Mouse (Mus musculus) embryonic facial prominence, embryonic 12.5 days (tissue): ENCODE measurements around the gene Cemip. TPM values are rescaled to one million over a fixed set of nuclear protein-coding genes. Genes with fewer than 3 reads are reported as not detected.

Source experiments
- ATAC-seq: fragments of 200-750 bp; cut with Nextera tagmentation; 2 replicates; pipeline ENCODE4 v1.8.0; 2017; ENCODE audit not compliant: insufficient number of reproducible peaks, insufficient read depth, low FRiP score, low TSS enrichment
- H3K27ac ChIP-seq: fragments of 300-500 bp; sonication (generic); 2 replicates; pipeline ENCODE4 v1.5.1; 2016; ENCODE audit warnings: mild to moderate bottlenecking
- H3K27me3 ChIP-seq: fragments of 300-500 bp; sonication (generic); 2 replicates; pipeline ENCODE4 v1.6.1; 2016; ENCODE audit warnings: mild to moderate bottlenecking, moderate library complexity
- H3K36me3 ChIP-seq: fragments of 300-500 bp; sonication (generic); 2 replicates; pipeline ENCODE4 v1.6.1; 2016; ENCODE audit warnings: mild to moderate bottlenecking
- H3K4me1 ChIP-seq: fragments of 300-500 bp; sonication (generic); 2 replicates; pipeline ENCODE4 v1.6.1; 2016
- H3K4me2 ChIP-seq: fragments of 300-500 bp; sonication (generic); replicated peaks from 2 replicates; pipeline ENCODE4 v1.6.1; 2016; ENCODE audit warnings: mild to moderate bottlenecking, moderate library complexity
- H3K4me3 ChIP-seq: fragments of 300-500 bp; sonication (generic); 2 replicates; pipeline ENCODE4 v1.5.1; 2016; ENCODE audit warnings: mild to moderate bottlenecking
- H3K9ac ChIP-seq: fragments of 300-500 bp; sonication (generic); 2 replicates; pipeline ENCODE4 v1.6.1; 2016; ENCODE audit warnings: mild to moderate bottlenecking, moderate library complexity
- H3K9me3 ChIP-seq: fragments of 300-500 bp; sonication (generic); 2 replicates; pipeline ENCODE4 v1.6.1; 2016; ENCODE audit warnings: mild to moderate bottlenecking, moderate library complexity
- WGBS: fragments of 180-500 bp; shearing (Covaris S2); methylation state at CpG from one replicate; pipeline ENCODE4 v1.1.7; 2016; 5-methylcytosine and 5-hydroxymethylcytosine counted together
- polyA plus RNA-seq: library from polyadenylated mRNA; unstranded; fragments of >200 nt; fragmentation: Nextera tagmentation; extraction: Ambion mirVana; gene quantifications from 2 replicates; pipeline ENCODE4 v1.2.1, GENCODE M21; 2016

Gene Cemip
- polyA plus RNA-seq, 1 experiment from 2014 or later, result 1.0 TPM

DNA sequence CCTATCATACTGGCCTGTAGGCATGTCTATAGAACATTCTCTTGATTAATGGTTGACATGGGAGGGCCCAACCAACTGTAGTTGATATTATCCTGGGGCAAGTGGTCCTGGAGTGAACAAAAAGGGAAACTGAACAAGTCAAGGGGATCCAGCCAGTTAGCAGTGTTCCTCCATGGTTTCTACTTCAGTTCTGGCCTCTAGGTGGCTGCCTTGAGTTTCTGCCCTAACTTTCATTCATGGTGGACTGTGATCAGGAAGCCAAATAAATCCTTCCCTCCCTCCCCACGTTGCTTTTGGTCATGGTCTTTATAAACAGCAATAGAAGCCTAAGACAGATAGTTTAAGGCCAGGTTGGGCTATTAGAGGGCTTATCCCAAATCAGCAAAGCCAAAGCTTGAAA lies 3.5 kb upstream of the Cemip start:
- Histone ChIP-seq H3K27me3 (peaks cover 35% of the 10 kb centered on the region), H3K9me3 (no peaks in the 10 kb centered on the region), H3K36me3 (no peaks in the 10 kb centered on the region), H3K9ac (no peak overlapping the region), H3K4me1 (peaks cover 15% of the 10 kb centered on the region), H3K4me3 (no peak overlapping the region), H3K27ac (no peak overlapping the region), H3K4me2 (no peak overlapping the region)
- no peak for ATAC-seq
- WGBS, result 4% methylated on average over 1 of the region's 1 CpGs

DNA sequence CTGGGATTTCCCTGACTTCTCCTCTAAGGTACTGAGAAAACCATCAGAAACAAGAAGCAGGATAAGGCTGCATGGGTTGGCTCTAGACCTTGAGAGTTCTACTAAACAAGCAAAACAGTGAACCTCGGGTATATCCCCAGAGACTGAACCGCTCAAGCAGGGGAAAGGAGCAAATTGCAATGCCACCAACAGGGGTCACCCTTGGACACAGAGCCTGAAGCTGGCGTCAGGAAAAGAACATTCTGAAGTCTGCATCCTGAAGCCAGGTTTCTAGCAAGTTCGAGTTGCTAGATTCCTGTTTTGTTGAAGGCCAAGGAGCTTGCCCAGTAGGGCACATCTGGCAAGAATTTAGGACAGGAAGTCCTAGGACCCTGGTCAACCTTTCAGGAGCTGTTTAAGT lies 2.7 kb upstream of the Cemip start:
- H3K27ac ChIP-seq, result no peak overlapping the region
- H3K4me3 ChIP-seq, result no peak overlapping the region
- H3K9ac ChIP-seq, result no peak overlapping the region
- H3K4me2 ChIP-seq, result no peak overlapping the region
- ATAC-seq, result no peak
- H3K4me1 ChIP-seq, result peaks cover 15% of the 10 kb centered on the region
- peaks cover 36% of the 10 kb centered on the region for H3K27me3 ChIP-seq
- no peaks in the 10 kb centered on the region for H3K9me3 ChIP-seq
- WGBS, result 11% methylated on average over 4 of the region's 4 CpGs
- no peaks in the 10 kb centered on the region for H3K36me3 ChIP-seq

DNA sequence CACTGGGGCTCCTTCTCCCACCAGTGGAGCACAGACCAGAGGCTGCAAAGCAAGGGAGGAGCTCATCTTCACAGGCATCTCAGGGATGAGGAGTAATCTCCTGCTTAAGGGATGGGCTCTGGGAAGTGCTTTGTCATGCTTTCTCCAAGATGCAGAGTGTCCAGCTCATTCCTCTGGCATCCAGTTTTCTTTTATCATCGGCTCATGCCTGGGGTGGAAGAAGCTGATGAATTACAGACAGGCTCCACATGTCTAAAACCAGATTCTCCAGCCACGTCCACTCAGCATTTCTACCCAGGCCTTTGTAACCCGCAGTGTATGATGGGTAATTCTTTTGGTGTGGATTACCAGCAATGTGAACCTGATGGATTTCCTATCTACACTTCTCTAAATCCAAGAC lies 1.9 kb upstream of the Cemip start:
- H3K9me3 ChIP-seq, result no peaks in the 10 kb centered on the region
- H3K4me3 ChIP-seq, result no peak overlapping the region
- no peak overlapping the region for H3K4me2 ChIP-seq
- WGBS, result 73% methylated on average over 3 of the region's 3 CpGs
- no peak overlapping the region for H3K27ac ChIP-seq
- peaks cover 36% of the 10 kb centered on the region for H3K27me3 ChIP-seq
- no peak for ATAC-seq
- H3K4me1 ChIP-seq, result peaks cover 15% of the 10 kb centered on the region
- H3K9ac ChIP-seq, result no peak overlapping the region
- H3K36me3 ChIP-seq, result no peaks in the 10 kb centered on the region

DNA sequence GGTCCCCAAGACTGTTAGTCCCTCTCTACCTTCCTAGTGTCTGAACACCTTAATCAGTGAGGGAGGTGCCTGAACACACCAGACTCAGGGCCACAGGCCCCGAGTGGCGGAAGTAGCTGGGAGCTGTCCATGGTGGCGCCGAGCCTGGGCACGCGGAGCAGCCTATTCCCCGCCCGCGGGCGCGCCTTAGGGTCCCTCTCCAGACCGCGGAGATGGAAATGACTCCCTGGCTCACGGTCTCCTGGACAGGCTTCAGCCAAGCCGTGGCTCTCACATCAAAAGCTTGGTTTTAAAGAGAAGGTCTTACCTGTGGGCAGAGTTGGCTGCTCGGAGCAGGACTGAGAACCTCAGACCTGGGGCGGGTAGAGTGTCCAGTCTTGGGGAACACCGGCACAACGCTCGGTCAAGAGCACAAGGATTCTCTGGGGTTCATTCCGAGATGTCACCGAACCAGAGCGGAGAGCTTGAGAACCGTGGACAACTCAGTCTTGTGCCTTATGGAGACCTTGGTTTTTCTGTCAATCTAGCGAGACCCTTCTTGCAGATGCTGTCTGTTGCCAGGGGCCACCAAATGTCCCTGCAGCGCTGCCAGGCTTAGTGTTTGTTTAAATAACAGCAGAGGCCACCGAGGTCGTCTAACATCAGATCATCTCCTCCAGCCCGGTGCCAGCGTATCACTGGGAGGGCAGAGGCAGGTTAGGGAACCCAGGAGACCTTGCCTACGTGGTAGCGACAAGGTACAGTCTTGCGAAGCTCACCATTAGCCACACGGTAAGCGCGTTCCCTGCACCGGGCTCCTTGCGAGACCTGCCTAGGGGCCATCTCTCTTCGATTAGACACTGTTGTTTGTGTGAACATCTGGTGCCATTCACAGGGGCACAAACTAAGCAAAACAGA lies 1.0 kb downstream of the Cemip start:
- peak; percentile 49; the same call in 1 of the 2 replicates for ATAC-seq
- H3K9me3 ChIP-seq, result no peaks in the 10 kb centered on the region
- H3K4me1 ChIP-seq, result peaks cover 15% of the 10 kb centered on the region
- peak overlapping the region; percentile 85 for H3K4me2 ChIP-seq
- H3K9ac ChIP-seq, result no peak overlapping the region
- 4% methylated on average over 39 of the region's 39 CpGs for WGBS
- peaks cover 36% of the 10 kb centered on the region for H3K27me3 ChIP-seq
- H3K4me3 ChIP-seq, result peak overlapping the region; percentile 43
- H3K36me3 ChIP-seq, result no peaks in the 10 kb centered on the region
- H3K27ac ChIP-seq, result no peak overlapping the region

DNA sequence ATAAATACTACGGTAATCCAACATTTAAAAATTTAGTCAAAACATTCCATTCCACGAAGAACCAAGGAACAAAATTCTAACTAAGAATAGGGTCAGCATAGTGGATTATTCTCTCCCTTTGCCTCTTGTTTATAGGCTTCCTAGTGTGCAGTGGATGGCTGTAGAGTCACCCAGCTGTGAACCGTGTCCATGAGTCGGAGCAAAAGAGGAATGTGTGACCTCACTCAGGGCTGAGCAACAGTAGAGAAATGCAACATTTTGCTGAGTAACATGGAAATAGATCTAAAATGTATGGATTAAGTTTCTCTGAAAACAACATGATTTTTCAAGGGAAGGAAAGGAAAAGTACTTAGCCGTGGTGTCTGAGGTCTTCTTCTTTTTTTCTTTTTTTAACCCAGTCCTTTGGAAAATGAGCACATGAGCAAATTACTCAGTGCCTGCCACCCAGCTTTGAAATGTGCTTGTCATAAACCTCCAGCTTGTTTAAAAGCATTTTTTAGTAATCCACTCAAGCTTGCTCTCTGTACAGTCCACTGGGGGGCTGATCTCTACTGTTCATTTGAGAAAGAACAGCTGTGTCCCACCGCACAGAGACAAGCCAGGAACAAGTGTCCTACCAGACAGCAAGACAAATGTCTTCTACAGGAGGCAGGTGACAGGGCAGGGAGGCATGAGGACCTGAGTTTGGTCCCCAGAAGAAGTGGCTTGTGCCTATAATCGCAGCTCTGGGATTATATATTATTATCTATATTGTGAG lies 8.9 kb downstream of the Cemip start:
- no peak for ATAC-seq
- H3K27me3 ChIP-seq, result no peaks in the 10 kb centered on the region
- no peak overlapping the region for H3K9ac ChIP-seq
- no peak overlapping the region for H3K4me2 ChIP-seq
- no peak overlapping the region for H3K4me3 ChIP-seq
- H3K9me3 ChIP-seq, result no peaks in the 10 kb centered on the region
- no peak overlapping the region for H3K27ac ChIP-seq
- H3K36me3 ChIP-seq, result no peaks in the 10 kb centered on the region
- 66% methylated on average over 7 of the region's 7 CpGs for WGBS
- H3K4me1 ChIP-seq, result no peaks in the 10 kb centered on the region

DNA sequence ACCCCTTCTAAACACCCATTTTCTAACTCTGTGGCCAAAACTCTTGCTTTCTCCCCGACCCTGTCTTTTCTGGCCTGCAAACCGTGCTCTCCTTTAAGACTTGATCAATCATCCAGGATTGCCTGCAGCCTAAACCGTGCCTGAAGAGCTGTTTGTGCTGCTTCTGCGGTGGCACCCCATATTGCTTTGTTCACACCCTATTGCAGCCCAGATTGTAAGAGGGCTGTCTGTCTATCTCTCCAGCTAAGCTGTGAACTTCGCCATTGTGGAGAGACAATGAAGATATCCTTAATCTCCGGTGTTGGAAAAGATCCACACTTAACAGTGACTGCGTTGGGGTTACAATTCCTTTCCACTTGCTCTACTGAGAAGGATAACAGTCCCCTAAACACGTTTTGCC lies 12.0 kb downstream of the Cemip start:
- Histone ChIP-seq H3K27ac (no peak overlapping the region), H3K4me3 (no peak overlapping the region), H3K36me3 (no peaks in the 10 kb centered on the region), H3K4me2 (no peak overlapping the region), H3K4me1 (no peaks in the 10 kb centered on the region), H3K9ac (no peak overlapping the region), H3K9me3 (no peaks in the 10 kb centered on the region), H3K27me3 (no peaks in the 10 kb centered on the region)
- WGBS, result 78% methylated on average over 8 of the region's 8 CpGs
- no peak for ATAC-seq

DNA sequence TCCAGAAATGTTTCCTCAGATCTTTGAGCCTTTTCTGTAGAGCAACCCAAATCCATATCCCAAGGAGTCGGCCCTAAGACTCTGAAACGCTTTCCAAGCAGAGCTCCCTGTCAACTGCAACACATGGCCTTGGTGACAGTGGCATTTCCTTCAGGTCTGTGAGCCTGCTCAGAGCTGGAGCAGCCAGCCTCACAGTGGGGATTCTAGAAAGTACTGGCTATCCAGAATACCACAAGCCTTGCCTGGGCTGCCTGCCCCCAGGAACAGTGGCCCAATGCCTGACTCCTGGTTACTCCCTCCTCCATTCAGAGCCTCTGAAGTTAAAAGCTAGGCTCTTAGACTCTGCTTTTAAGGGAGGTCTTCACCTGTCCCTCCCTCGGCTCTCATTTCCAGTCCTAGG lies 12.4 kb downstream of the Cemip start:
- no peaks in the 10 kb centered on the region for H3K4me1 ChIP-seq
- no peak overlapping the region for H3K27ac ChIP-seq
- no peaks in the 10 kb centered on the region for H3K36me3 ChIP-seq
- H3K4me2 ChIP-seq, result no peak overlapping the region
- no peaks in the 10 kb centered on the region for H3K27me3 ChIP-seq
- WGBS, result 85% methylated on average over 3 of the region's 3 CpGs
- no peaks in the 10 kb centered on the region for H3K9me3 ChIP-seq
- no peak for ATAC-seq
- no peak overlapping the region for H3K9ac ChIP-seq
- no peak overlapping the region for H3K4me3 ChIP-seq

DNA sequence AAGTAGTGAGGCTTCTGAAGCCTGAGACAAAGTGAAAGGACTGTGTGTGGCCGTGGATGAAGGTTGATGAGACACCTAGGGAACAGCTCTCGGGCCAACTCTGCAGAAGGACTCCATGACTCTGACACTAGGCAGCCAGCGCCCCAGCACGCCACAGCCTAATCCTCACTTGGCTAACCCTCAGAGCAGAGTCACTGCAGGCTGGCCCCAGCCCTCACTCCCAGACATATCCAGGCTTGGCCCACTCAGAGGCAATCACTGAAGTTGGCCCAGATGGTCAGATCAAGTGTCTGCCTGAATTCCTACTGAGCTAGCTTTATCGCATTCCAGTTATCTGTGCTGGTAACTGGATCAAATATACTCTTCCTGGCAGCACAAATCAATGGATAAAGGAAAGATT lies 17.4 kb downstream of the Cemip start:
- H3K4me3 ChIP-seq, result no peak overlapping the region
- 77% methylated on average over 5 of the region's 5 CpGs for WGBS
- no peaks in the 10 kb centered on the region for H3K36me3 ChIP-seq
- no peaks in the 10 kb centered on the region for H3K27me3 ChIP-seq
- H3K4me1 ChIP-seq, result no peaks in the 10 kb centered on the region
- no peak for ATAC-seq
- H3K27ac ChIP-seq, result no peak overlapping the region
- no peak overlapping the region for H3K4me2 ChIP-seq
- no peak overlapping the region for H3K9ac ChIP-seq
- H3K9me3 ChIP-seq, result no peaks in the 10 kb centered on the region

DNA sequence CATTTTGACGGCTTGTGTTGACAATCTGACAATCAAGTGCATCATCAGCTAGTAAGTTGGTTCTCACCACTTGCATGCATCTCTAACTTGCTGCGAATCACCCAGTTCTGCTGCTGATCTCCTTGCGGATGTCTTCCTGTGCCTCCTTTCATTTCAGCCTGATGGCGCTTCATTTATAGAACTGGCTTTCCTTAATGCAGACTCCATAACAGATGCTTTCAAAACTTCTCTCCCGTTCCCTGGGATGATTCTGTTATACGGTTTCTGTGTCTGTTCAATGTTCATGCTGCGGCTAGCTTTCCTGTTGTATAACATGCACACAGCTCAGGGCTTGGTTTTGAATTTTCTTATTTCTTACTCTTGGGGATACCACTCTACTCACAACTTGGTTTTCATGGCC lies 26.5 kb downstream of the Cemip start:
- 91% methylated on average over 7 of the region's 7 CpGs for WGBS
- H3K9me3 ChIP-seq, result no peaks in the 10 kb centered on the region
- H3K4me1 ChIP-seq, result no peaks in the 10 kb centered on the region
- no peak for ATAC-seq
- no peak overlapping the region for H3K9ac ChIP-seq
- no peak overlapping the region for H3K27ac ChIP-seq
- no peaks in the 10 kb centered on the region for H3K36me3 ChIP-seq
- no peaks in the 10 kb centered on the region for H3K27me3 ChIP-seq
- H3K4me3 ChIP-seq, result no peak overlapping the region
- H3K4me2 ChIP-seq, result no peak overlapping the region

DNA sequence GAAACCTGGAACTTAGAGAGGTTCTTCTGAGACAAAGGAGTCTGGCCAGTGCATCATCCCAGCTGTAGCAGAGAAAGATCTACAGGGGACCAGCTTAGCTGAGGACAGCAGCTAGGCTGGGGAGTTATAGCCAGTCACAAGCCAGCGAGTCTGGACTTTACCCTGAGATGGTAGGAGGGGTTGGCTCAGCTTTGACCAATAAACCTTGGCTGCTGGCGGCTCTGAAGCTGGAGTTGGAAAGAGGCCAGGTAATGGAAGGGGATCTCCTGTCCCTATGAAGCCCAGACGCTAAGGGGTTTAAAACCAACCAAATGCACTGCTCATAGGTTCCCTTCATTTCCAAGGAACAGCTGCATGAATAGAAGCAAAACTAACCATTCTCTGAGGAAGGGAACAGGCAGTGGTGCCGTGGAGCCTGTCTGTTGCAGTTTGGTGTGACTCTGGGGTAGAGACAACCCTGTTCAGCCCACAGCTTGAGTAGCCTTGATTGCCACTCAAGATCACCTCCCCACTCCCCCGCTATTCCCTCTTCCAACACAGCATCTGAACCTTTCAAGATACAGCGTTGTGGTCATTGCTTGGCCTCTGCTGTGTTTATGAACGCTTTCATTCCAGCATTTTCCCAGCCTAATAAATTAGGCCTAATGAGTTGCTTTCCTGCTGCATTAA lies 30.2 kb downstream of the Cemip start:
- Histone ChIP-seq H3K27me3 (no peaks in the 10 kb centered on the region), H3K4me3 (no peak overlapping the region), H3K4me1 (no peaks in the 10 kb centered on the region), H3K9me3 (no peaks in the 10 kb centered on the region), H3K36me3 (no peaks in the 10 kb centered on the region), H3K4me2 (no peak overlapping the region), H3K9ac (no peak overlapping the region), H3K27ac (no peak overlapping the region)
- ATAC-seq, result no peak
- WGBS, result 70% methylated on average over 7 of the region's 7 CpGs

DNA sequence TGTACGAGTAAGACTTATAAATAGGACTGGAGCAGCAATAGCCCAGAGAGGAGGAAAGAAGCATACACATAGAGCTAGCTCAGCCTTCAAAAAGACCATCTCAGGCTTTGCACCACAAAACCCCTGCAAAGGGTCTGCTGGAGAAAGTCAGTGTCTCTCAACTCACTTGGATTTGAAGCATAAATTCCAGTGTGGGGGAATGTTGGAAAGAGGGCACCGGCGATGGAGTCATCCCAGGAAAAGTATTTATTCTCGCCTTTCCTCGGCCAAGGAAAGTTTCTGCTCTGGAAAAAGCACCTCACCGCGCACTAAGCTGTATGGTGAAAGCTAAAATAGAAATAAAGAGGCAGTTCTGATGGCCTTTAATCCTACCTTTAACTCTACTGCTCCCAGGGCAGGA lies 32.4 kb downstream of the Cemip start:
- no peak for ATAC-seq
- no peak overlapping the region for H3K9ac ChIP-seq
- no peak overlapping the region for H3K27ac ChIP-seq
- no peak overlapping the region for H3K4me2 ChIP-seq
- no peaks in the 10 kb centered on the region for H3K27me3 ChIP-seq
- no peaks in the 10 kb centered on the region for H3K9me3 ChIP-seq
- H3K36me3 ChIP-seq, result no peaks in the 10 kb centered on the region
- WGBS, result 92% methylated on average over 7 of the region's 7 CpGs
- no peaks in the 10 kb centered on the region for H3K4me1 ChIP-seq
- H3K4me3 ChIP-seq, result no peak overlapping the region

DNA sequence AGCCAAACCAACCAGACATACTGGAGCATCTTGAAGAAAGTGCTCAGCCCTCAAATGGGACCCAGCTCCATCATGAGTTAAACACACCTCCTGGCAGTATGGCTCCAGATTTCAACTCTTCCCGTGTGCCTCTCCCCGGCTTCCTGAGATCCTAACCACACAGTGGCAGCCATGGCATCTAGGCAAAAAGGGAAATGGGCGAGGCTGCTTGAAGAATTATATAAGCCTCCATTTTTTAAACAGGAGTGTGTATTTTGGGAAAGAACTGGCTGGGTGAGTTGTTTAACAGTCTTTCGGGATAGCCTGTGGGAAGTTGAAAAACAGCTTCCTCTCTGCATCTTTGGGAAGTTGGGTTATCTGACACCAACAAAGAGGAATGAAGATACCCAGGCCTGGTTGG lies 34.9 kb downstream of the Cemip start:
- ATAC-seq, result no peak
- H3K27ac ChIP-seq, result no peak overlapping the region
- H3K27me3 ChIP-seq, result no peaks in the 10 kb centered on the region
- WGBS, result 79% methylated on average over 4 of the region's 4 CpGs
- no peaks in the 10 kb centered on the region for H3K4me1 ChIP-seq
- no peaks in the 10 kb centered on the region for H3K36me3 ChIP-seq
- no peak overlapping the region for H3K9ac ChIP-seq
- H3K9me3 ChIP-seq, result no peaks in the 10 kb centered on the region
- no peak overlapping the region for H3K4me2 ChIP-seq
- H3K4me3 ChIP-seq, result no peak overlapping the region
